Mouse (Mus musculus): ENCODE data around the gene Retreg3. TPM values are rescaled to one million over a fixed set of nuclear protein-coding genes. Genes with fewer than 3 reads are reported as not detected.

Gene Retreg3
- polyA plus RNA-seq, 1 experiment from 2014 or later: 28.0 TPM

Small RNA genes lying within 50 kb of the gene (microRNA-seq; reads per million reads assigned to microRNA genes)
- gene Gm27626: not detected

Other genes with a start within 250 kb of the Retreg3 start
- gene Stat3, start 180.4 kb downstream of the Retreg3 start, polyA plus RNA-seq (2015; fragmentation: Nextera tagmentation; extraction: Ambion mirVana): 72.9 and 85.2 TPM in 2 replicates
- 368 and 413 TPM in 2 replicates for gene Cavin1, start 149.0 kb downstream of the Retreg3 start, polyA plus RNA-seq (2015; fragmentation: Nextera tagmentation; extraction: Ambion mirVana)
- 39.5 and 43.6 TPM in 2 replicates for gene Atp6v0a1, start 110.4 kb downstream of the Retreg3 start, polyA plus RNA-seq (2015; fragmentation: Nextera tagmentation; extraction: Ambion mirVana)
- 12.7 and 16.4 TPM in 2 replicates for gene Naglu, start 49.9 kb downstream of the Retreg3 start, polyA plus RNA-seq (2015; fragmentation: Nextera tagmentation; extraction: Ambion mirVana)
- gene Hsd17b1, start 41.5 kb downstream of the Retreg3 start, polyA plus RNA-seq (2015; fragmentation: Nextera tagmentation; extraction: Ambion mirVana): 0.14 TPM in 1 of 2 replicates, not detected in the other
- 40.3 TPM in 2 replicates for gene Coasy, start 37.3 kb downstream of the Retreg3 start, polyA plus RNA-seq (2015; fragmentation: Nextera tagmentation; extraction: Ambion mirVana)
- gene Mlx, start 32.6 kb downstream of the Retreg3 start, polyA plus RNA-seq (2015; fragmentation: Nextera tagmentation; extraction: Ambion mirVana): 51.7 and 53.8 TPM in 2 replicates
- gene Psmc3ip, start 24.5 kb downstream of the Retreg3 start, polyA plus RNA-seq (2015; fragmentation: Nextera tagmentation; extraction: Ambion mirVana): 27.4 and 28.0 TPM in 2 replicates
- gene Tubg1, start within 50 bp of the Retreg3 start, polyA plus RNA-seq (2015; fragmentation: Nextera tagmentation; extraction: Ambion mirVana): 62.7 and 65.6 TPM in 2 replicates
- gene Tubg2, start 36.0 kb upstream of the Retreg3 start, polyA plus RNA-seq (2015; fragmentation: Nextera tagmentation; extraction: Ambion mirVana): 5.7 and 6.8 TPM in 2 replicates
- gene Cntnap1, start 50.6 kb upstream of the Retreg3 start, polyA plus RNA-seq (2015; fragmentation: Nextera tagmentation; extraction: Ambion mirVana): 1.2 and 1.4 TPM in 2 replicates
- gene Plekhh3, start 51.5 kb upstream of the Retreg3 start, polyA plus RNA-seq (2015; fragmentation: Nextera tagmentation; extraction: Ambion mirVana): 21.7 and 22.1 TPM in 2 replicates
- gene Ccr10, start 55.5 kb upstream of the Retreg3 start, polyA plus RNA-seq (2015; fragmentation: Nextera tagmentation; extraction: Ambion mirVana): 0.14 and 0.36 TPM in 2 replicates
- 15.6 and 17.6 TPM in 2 replicates for gene Ezh1, start 106.6 kb upstream of the Retreg3 start, polyA plus RNA-seq (2015; fragmentation: Nextera tagmentation; extraction: Ambion mirVana)
- 99.6 and 110 TPM in 2 replicates for gene Ramp2, start 126.1 kb upstream of the Retreg3 start, polyA plus RNA-seq (2015; fragmentation: Nextera tagmentation; extraction: Ambion mirVana)
- gene Vps25, start 133.8 kb upstream of the Retreg3 start, polyA plus RNA-seq (2015; fragmentation: Nextera tagmentation; extraction: Ambion mirVana): 112 and 120 TPM in 2 replicates
- gene Wnk4, start 140.7 kb upstream of the Retreg3 start, polyA plus RNA-seq (2015; fragmentation: Nextera tagmentation; extraction: Ambion mirVana): 7.9 and 9.9 TPM in 2 replicates
- 0.70 and 1.3 TPM in 2 replicates for gene Cntd1, start 159.1 kb upstream of the Retreg3 start, polyA plus RNA-seq (2015; fragmentation: Nextera tagmentation; extraction: Ambion mirVana)
- 148 and 154 TPM in 2 replicates for gene Coa3, start 159.2 kb upstream of the Retreg3 start, polyA plus RNA-seq (2015; fragmentation: Nextera tagmentation; extraction: Ambion mirVana)
- gene Becn1, start 182.4 kb upstream of the Retreg3 start, polyA plus RNA-seq (2015; fragmentation: Nextera tagmentation; extraction: Ambion mirVana): 128 and 137 TPM in 2 replicates
- 116 and 125 TPM in 2 replicates for gene Psme3, start 196.3 kb upstream of the Retreg3 start, polyA plus RNA-seq (2015; fragmentation: Nextera tagmentation; extraction: Ambion mirVana)
- gene Aoc2, start 205.2 kb upstream of the Retreg3 start, polyA plus RNA-seq (2015; fragmentation: Nextera tagmentation; extraction: Ambion mirVana): 1.0 and 1.2 TPM in 2 replicates
- gene Aoc3, start 210.7 kb upstream of the Retreg3 start, polyA plus RNA-seq (2015; fragmentation: Nextera tagmentation; extraction: Ambion mirVana): 0.90 and 1.5 TPM in 2 replicates
- not detected in 2 replicates for gene G6pc, start 247.7 kb upstream of the Retreg3 start, polyA plus RNA-seq (2015; fragmentation: Nextera tagmentation; extraction: Ambion mirVana)

Measured in limb, embryonic 15.5 days (tissue).